Mouse (Mus musculus): ENCODE measurements around the gene Tpi1. TPM values are rescaled to one million over a fixed set of nuclear protein-coding genes. Genes with fewer than 3 reads are reported as not detected.

Gene Tpi1
- polyA plus RNA-seq, 1 experiment, result 1,480 TPM

DNA sequence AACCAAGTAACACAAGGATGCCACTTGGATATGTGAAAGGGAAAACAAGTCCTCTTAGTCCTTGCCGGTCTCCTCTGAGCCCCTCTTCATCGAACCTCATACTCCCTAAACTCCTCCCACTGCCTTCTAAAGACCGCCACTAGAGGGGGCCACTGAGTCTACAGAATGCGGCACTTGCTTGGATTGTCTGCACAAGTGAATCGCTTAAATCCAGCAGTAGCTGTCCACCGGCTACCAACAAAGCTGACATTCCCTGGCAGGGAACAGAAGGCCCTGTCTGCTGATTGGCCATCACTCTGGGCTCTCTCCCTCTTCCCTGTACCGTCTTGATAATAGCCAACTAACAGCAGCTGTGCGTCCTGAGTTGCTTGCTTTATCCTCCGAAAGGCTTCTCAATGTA, 33.2 kb upstream of the Tpi1 start:
- no peak overlapping the region for H3K4me2 ChIP-seq (ENCODE audit: low read depth)
- no peaks in the 10 kb centered on the region for H3K36me3 ChIP-seq (ENCODE audit: control insufficient read depth, insufficient read depth)
- H3K27me3 ChIP-seq (ENCODE audit: control insufficient read depth, insufficient read depth, insufficient read length), result no peaks in the 10 kb centered on the region
- H3K79me2 ChIP-seq (ENCODE audit: control insufficient read depth, insufficient read depth), result no peaks in the 10 kb centered on the region
- no peak overlapping the region for H3ac ChIP-seq (ENCODE audit: control insufficient read depth, insufficient read length)
- TF ChIP-seq MYOG (IDR thresholded peaks at IDR 0.05; ENCODE audit: control insufficient read depth in 1 of 3, insufficient read depth in 1 of 3, insufficient read length in 2 of 3, low read depth in 2 of 3) (no peak), USF1 (IDR thresholded peaks at IDR 0.05; ENCODE audit: low read depth) (no peak), E2F4 (IDR thresholded peaks at IDR 0.05; ENCODE audit: insufficient read depth) (no peak), POLR2AphosphoS2 (IDR thresholded peaks at IDR 0.05; ENCODE audit: insufficient read length, low read depth) (no peak), MYOD1 (IDR thresholded peaks at IDR 0.05; ENCODE audit: control insufficient read depth in 1 of 3, insufficient read length in 2 of 3, low read depth in 2 of 3) (no peak), CEBPB (IDR thresholded peaks at IDR 0.05; ENCODE audit: insufficient read depth, poor library complexity, severe bottlenecking) (no peak), TCF12 (IDR thresholded peaks at IDR 0.05; ENCODE audit: insufficient read depth, poor library complexity, severe bottlenecking) (no peak), TCF3 (IDR thresholded peaks at IDR 0.05; ENCODE audit: insufficient read length, low read depth) (no peak), POLR2A (IDR thresholded peaks at IDR 0.05; ENCODE audit: insufficient read length, low read depth) (no peak), REST (IDR thresholded peaks at IDR 0.05; ENCODE audit: insufficient read depth, insufficient read length) (no peak), MAX (IDR thresholded peaks at IDR 0.05; ENCODE audit: low read depth) (no peak), SRF (IDR thresholded peaks at IDR 0.05; ENCODE audit: control insufficient read depth, insufficient read length, low read depth) (no peak)
- no peak overlapping the region for H3K4me3 ChIP-seq

DNA sequence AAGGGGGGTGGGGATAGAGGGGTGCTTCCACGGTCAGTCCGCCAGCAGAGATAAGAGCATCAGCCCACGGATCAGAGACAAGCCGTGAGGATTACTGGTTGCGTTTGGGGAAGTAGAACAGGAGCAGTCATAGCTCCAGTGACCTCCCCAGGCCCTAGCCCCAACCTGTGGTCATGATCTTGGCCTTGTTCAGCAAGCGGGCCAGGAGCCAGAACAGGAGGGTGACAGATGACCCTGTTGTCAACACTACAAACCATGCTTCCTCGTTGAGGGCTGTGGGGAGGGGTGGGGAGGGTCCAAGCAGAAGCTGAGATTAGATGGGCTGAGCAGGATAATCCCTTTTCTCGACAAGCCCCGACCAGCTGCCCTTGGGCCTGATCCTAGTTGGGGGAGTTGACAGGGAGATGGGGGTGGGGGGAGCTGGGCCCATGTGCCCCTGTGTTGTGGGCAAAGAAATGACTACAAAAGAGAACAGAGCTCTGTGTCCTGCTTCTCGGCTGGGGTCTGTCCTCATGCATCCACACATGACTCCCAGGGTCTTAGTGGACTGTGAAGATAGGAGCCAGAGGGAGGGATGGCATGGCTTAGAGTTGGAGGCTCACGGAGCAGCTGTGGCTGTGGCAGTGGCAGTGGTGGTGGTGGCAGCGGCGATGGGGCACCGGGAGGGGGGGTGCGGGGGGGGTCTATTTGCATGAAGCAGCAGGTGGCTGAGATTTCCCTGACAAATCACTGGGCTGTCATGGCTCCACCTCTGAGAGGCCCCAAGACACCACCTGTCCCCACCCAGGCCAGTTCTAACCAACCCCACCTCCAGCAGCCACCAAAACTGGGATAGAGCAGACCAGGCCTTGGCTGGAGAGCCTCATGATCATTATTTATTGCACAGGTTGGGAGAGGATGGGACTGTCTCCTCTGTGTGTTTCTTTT, 26.4 kb upstream of the Tpi1 start, which contains the start of gene Gnb3:
TSS of gene Gnb3 (minus strand) at position 35 of the 927 bp plus-strand sequence.
- peaks cover 5% of the 10 kb centered on the region for H3K27me3 ChIP-seq (ENCODE audit: control insufficient read depth, insufficient read depth, insufficient read length)
- no peaks in the 10 kb centered on the region for H3K79me2 ChIP-seq (ENCODE audit: control insufficient read depth, insufficient read depth)
- H3K4me3 ChIP-seq, result no peak within 1 kb of the TSS
- no peak within 1 kb of the TSS for H3ac ChIP-seq (ENCODE audit: control insufficient read depth, insufficient read length)
- H3K4me2 ChIP-seq (ENCODE audit: low read depth), result no peak within 1 kb of the TSS
- TF ChIP-seq CEBPB (IDR thresholded peaks at IDR 0.05; ENCODE audit: insufficient read depth, poor library complexity, severe bottlenecking) (no peak), MYOG (IDR thresholded peaks at IDR 0.05; ENCODE audit: control insufficient read depth in 1 of 3, insufficient read depth in 1 of 3, insufficient read length in 2 of 3, low read depth in 2 of 3) (no peak), TCF3 (IDR thresholded peaks at IDR 0.05; ENCODE audit: insufficient read length, low read depth) (no peak), SRF (IDR thresholded peaks at IDR 0.05; ENCODE audit: control insufficient read depth, insufficient read length, low read depth) (no peak), USF1 (IDR thresholded peaks at IDR 0.05; ENCODE audit: low read depth) (no peak), MYOD1 (IDR thresholded peaks at IDR 0.05; ENCODE audit: control insufficient read depth in 1 of 3, insufficient read length in 2 of 3, low read depth in 2 of 3) (no peak), TCF12 (IDR thresholded peaks at IDR 0.05; ENCODE audit: insufficient read depth, poor library complexity, severe bottlenecking) (no peak), E2F4 (IDR thresholded peaks at IDR 0.05; ENCODE audit: insufficient read depth) (no peak), REST (IDR thresholded peaks at IDR 0.05; ENCODE audit: insufficient read depth, insufficient read length) (no peak), POLR2A (IDR thresholded peaks at IDR 0.05; ENCODE audit: insufficient read length, low read depth) (no peak), MAX (IDR thresholded peaks at IDR 0.05; ENCODE audit: low read depth) (no peak), POLR2AphosphoS2 (IDR thresholded peaks at IDR 0.05; ENCODE audit: insufficient read length, low read depth) (no peak)
- H3K36me3 ChIP-seq (ENCODE audit: control insufficient read depth, insufficient read depth), result no peaks in the 10 kb centered on the region

DNA sequence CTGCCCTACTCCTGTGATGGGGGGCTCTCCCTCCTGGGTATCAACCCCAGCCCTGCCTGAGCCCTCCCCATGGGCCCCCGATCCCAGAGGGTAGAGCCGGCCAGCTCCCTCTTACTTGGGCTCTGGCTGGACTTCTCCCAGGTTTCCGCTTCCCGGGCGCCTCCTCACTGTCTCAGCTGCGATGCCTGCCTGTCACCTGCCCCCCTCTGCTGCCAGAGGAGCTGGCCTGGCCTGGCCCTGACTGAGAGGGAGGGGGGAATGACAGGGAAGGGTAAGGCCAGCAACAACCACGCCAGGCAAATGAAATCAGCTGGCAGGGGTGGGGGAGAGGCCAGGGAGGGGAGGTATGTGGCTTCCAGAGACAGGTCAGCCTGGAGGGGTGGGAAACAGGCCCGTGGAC, 25.7 kb upstream of the Tpi1 start:
- no peak for TF ChIP-seq TCF3 (IDR thresholded peaks at IDR 0.05; ENCODE audit: insufficient read length, low read depth)
- Histone ChIP-seq H3K36me3 (ENCODE audit: control insufficient read depth, insufficient read depth) (no peaks in the 10 kb centered on the region), H3ac (ENCODE audit: control insufficient read depth, insufficient read length) (no peak overlapping the region), H3K27me3 (ENCODE audit: control insufficient read depth, insufficient read depth, insufficient read length) (peaks cover 5% of the 10 kb centered on the region), H3K4me3 (no peak overlapping the region), H3K4me2 (ENCODE audit: low read depth) (no peak overlapping the region), H3K79me2 (ENCODE audit: control insufficient read depth, insufficient read depth) (no peaks in the 10 kb centered on the region)

DNA sequence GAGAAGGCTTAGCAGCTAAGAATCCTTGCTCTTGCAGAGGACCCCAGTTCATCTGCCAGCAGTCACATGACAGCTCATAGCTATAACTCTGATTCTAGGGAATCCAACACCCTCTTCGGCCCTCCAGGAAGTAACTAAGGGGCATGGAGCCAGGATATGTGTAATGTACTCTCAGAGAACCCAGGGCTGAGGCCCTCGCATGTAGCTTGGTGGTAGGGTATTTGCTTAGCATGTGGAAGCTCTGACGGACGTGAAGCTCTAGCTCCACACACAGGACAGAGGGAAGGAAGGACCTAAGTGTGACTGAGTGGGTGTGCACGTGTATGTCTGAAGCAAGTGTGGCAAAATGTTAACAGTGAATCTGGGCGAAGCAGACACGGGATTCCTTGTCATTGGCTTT, 22.3 kb upstream of the Tpi1 start:
- Histone ChIP-seq H3K36me3 (ENCODE audit: control insufficient read depth, insufficient read depth) (no peaks in the 10 kb centered on the region), H3K4me3 (no peak overlapping the region), H3ac (ENCODE audit: control insufficient read depth, insufficient read length) (no peak overlapping the region), H3K79me2 (ENCODE audit: control insufficient read depth, insufficient read depth) (no peaks in the 10 kb centered on the region), H3K27me3 (ENCODE audit: control insufficient read depth, insufficient read depth, insufficient read length) (peaks cover 5% of the 10 kb centered on the region), H3K4me2 (ENCODE audit: low read depth) (no peak overlapping the region)
- TF ChIP-seq MAX (IDR thresholded peaks at IDR 0.05; ENCODE audit: low read depth) (no peak), REST (IDR thresholded peaks at IDR 0.05; ENCODE audit: insufficient read depth, insufficient read length) (no peak), CEBPB (IDR thresholded peaks at IDR 0.05; ENCODE audit: insufficient read depth, poor library complexity, severe bottlenecking) (no peak), MYOG (IDR thresholded peaks at IDR 0.05; ENCODE audit: control insufficient read depth in 1 of 3, insufficient read depth in 1 of 3, insufficient read length in 2 of 3, low read depth in 2 of 3) (no peak), E2F4 (IDR thresholded peaks at IDR 0.05; ENCODE audit: insufficient read depth) (no peak), SRF (IDR thresholded peaks at IDR 0.05; ENCODE audit: control insufficient read depth, insufficient read length, low read depth) (no peak), USF1 (IDR thresholded peaks at IDR 0.05; ENCODE audit: low read depth) (no peak), MYOD1 (IDR thresholded peaks at IDR 0.05; ENCODE audit: control insufficient read depth in 1 of 3, insufficient read length in 2 of 3, low read depth in 2 of 3) (no peak), POLR2AphosphoS2 (IDR thresholded peaks at IDR 0.05; ENCODE audit: insufficient read length, low read depth) (no peak), TCF3 (IDR thresholded peaks at IDR 0.05; ENCODE audit: insufficient read length, low read depth) (no peak), TCF12 (IDR thresholded peaks at IDR 0.05; ENCODE audit: insufficient read depth, poor library complexity, severe bottlenecking) (no peak), POLR2A (IDR thresholded peaks at IDR 0.05; ENCODE audit: insufficient read length, low read depth) (no peak)
